Mouse (Mus musculus): Measurements from ENCODE around the gene Frmd4b. TPM values are rescaled to one million over a fixed set of nuclear protein-coding genes. Genes with fewer than 3 reads are reported as not detected.
"Not testable (repeated sequence)": the region's sequence is repeated elsewhere in the genome, so short reads cannot be mapped to it uniquely, and the experiment has no call there.

The Frmd4b gene
- polyA plus RNA-seq, 1 experiment from 2014 or later = 27.1 TPM

GRCm38 (mm10) chr6:97384918-97385317 lies 232.4 kb downstream of the Frmd4b start:
- no peak overlapping the region for H3K4me3 ChIP-seq (replicated peaks)
- no peak for ATAC-seq
- H3K27ac ChIP-seq = no peak overlapping the region
- 83% methylated on average over 5 of the region's 5 CpGs for WGBS
- no peaks in the 10 kb centered on the region for H3K27me3 ChIP-seq
- no peaks in the 10 kb centered on the region for H3K36me3 ChIP-seq
- H3K9me3 ChIP-seq = no peaks in the 10 kb centered on the region
- H3K4me2 ChIP-seq (replicated peaks) = no peak overlapping the region
- no peak overlapping the region for H3K9ac ChIP-seq (replicated peaks)
- peaks cover 10% of the 10 kb centered on the region; the same call in 1 of the 2 replicates for H3K4me1 ChIP-seq (replicated peaks)

GRCm38 (mm10) chr6:97381275-97381674 lies 236.1 kb downstream of the Frmd4b start:
- Histone ChIP-seq H3K27me3 (no peaks in the 10 kb centered on the region), H3K4me1 (replicated peaks) (peaks cover 10% of the 10 kb centered on the region; the same call in 1 of the 2 replicates), H3K9ac (replicated peaks) (no peak overlapping the region), H3K27ac (no peak overlapping the region; the same call in 1 of the 2 replicates), H3K4me3 (replicated peaks) (no peak overlapping the region), H3K9me3 (no peaks in the 10 kb centered on the region), H3K36me3 (no peaks in the 10 kb centered on the region), H3K4me2 (replicated peaks) (no peak overlapping the region)
- WGBS = 55% methylated on average over 4 of the region's 4 CpGs
- no peak for ATAC-seq

GRCm38 (mm10) chr6:97370947-97371346 lies 246.4 kb downstream of the Frmd4b start:
- H3K36me3 ChIP-seq = 0 out of 2 replicates have a peak, but pooled peaks cover 3% of the 10 kb centered on the region
- H3K4me1 ChIP-seq (replicated peaks) = peaks cover 4% of the 10 kb centered on the region; the same call in 1 of the 2 replicates
- no peak for ATAC-seq
- no peak overlapping the region for H3K9ac ChIP-seq (replicated peaks)
- 19% methylated on average over 2 of the region's 2 CpGs for WGBS
- H3K27ac ChIP-seq = no peak overlapping the region
- no peak overlapping the region for H3K4me2 ChIP-seq (replicated peaks)
- H3K27me3 ChIP-seq = peaks cover 7% of the 10 kb centered on the region; the same call in 1 of the 2 replicates
- H3K4me3 ChIP-seq (replicated peaks) = no peak overlapping the region
- H3K9me3 ChIP-seq = no peaks in the 10 kb centered on the region

- 60% methylated on average over 1 of the region's 1 CpGs for WGBS
- H3K27me3 ChIP-seq = peaks cover 7% of the 10 kb centered on the region; the same call in 1 of the 2 replicates
- H3K36me3 ChIP-seq = 0 out of 2 replicates have a peak, but pooled peaks cover 3% of the 10 kb centered on the region
- peaks cover 4% of the 10 kb centered on the region; the same call in 1 of the 2 replicates for H3K4me1 ChIP-seq (replicated peaks)
- H3K4me2 ChIP-seq (replicated peaks) = no peak overlapping the region
- ATAC-seq = no peak
- no peak overlapping the region for H3K9ac ChIP-seq (replicated peaks)
- H3K9me3 ChIP-seq = no peaks in the 10 kb centered on the region
- no peak overlapping the region for H3K27ac ChIP-seq
- H3K4me3 ChIP-seq (replicated peaks) = no peak overlapping the region
Observed at GRCm38 (mm10) chr6:97370460-97370859, 246.9 kb downstream of the Frmd4b start.

- Histone ChIP-seq H3K4me1 (replicated peaks) (no peaks in the 10 kb centered on the region), H3K36me3 (no peaks in the 10 kb centered on the region), H3K27ac (no peak overlapping the region), H3K9ac (replicated peaks) (no peak overlapping the region), H3K4me2 (replicated peaks) (no peak overlapping the region), H3K9me3 (no peaks in the 10 kb centered on the region), H3K4me3 (replicated peaks) (no peak overlapping the region), H3K27me3 (peaks cover 9% of the 10 kb centered on the region; the same call in 1 of the 2 replicates)
- no peak for ATAC-seq
- 87% methylated on average over 2 of the region's 2 CpGs for whole genome bisulfite sequencing
Observed at GRCm38 (mm10) chr6:97363846-97364245, 253.5 kb downstream of the Frmd4b start.

- not testable (repeated sequence) for ATAC-seq; H3K27me3 ChIP-seq; H3K36me3 ChIP-seq; H3K4me2 ChIP-seq (replicated peaks); H3K4me3 ChIP-seq (replicated peaks); H3K27ac ChIP-seq; H3K9me3 ChIP-seq; H3K9ac ChIP-seq (replicated peaks)
- peaks cover 30% of the 10 kb centered on the region for H3K4me1 ChIP-seq (replicated peaks)
- WGBS = 91% methylated on average over 4 of the region's 4 CpGs
Observed at GRCm38 (mm10) chr6:97357606-97358005, 259.7 kb downstream of the Frmd4b start.

GRCm38 (mm10) chr6:97356612-97357011 lies 260.7 kb downstream of the Frmd4b start:
- 50% methylated on average over 7 of the region's 7 CpGs for WGBS
- no peak overlapping the region for H3K9ac ChIP-seq (replicated peaks)
- H3K4me2 ChIP-seq (replicated peaks) = no peak overlapping the region
- no peak overlapping the region for H3K4me3 ChIP-seq (replicated peaks)
- no peaks in the 10 kb centered on the region for H3K9me3 ChIP-seq
- H3K36me3 ChIP-seq = no peaks in the 10 kb centered on the region
- ATAC-seq = no peak
- H3K27ac ChIP-seq = no peak overlapping the region
- peaks cover 5% of the 10 kb centered on the region; the same call in 1 of the 2 replicates for H3K27me3 ChIP-seq
- H3K4me1 ChIP-seq (replicated peaks) = peaks cover 40% of the 10 kb centered on the region

GRCm38 (mm10) chr6:97355141-97355540 lies 262.2 kb downstream of the Frmd4b start:
- H3K4me2 ChIP-seq (replicated peaks) = peak overlapping the region; percentile 19; the same call in 1 of the 2 replicates
- H3K36me3 ChIP-seq = no peaks in the 10 kb centered on the region
- H3K4me3 ChIP-seq (replicated peaks) = no peak overlapping the region
- no peaks in the 10 kb centered on the region for H3K9me3 ChIP-seq
- 6% methylated on average over 8 of the region's 8 CpGs for WGBS
- H3K4me1 ChIP-seq (replicated peaks) = peaks cover 40% of the 10 kb centered on the region
- ATAC-seq = no peak
- peaks cover 7% of the 10 kb centered on the region; the same call in 1 of the 2 replicates for H3K27me3 ChIP-seq
- no peak overlapping the region for H3K9ac ChIP-seq (replicated peaks)
- no peak overlapping the region; the same call in 1 of the 2 replicates for H3K27ac ChIP-seq

- 7% methylated on average over 5 of the region's 5 CpGs for WGBS
- no peaks in the 10 kb centered on the region for H3K9me3 ChIP-seq
- no peaks in the 10 kb centered on the region for H3K36me3 ChIP-seq
- no peak overlapping the region for H3K9ac ChIP-seq (replicated peaks)
- H3K27me3 ChIP-seq = peaks cover 7% of the 10 kb centered on the region; the same call in 1 of the 2 replicates
- peak overlapping the region; percentile 41 for H3K4me2 ChIP-seq (replicated peaks)
- H3K4me1 ChIP-seq (replicated peaks) = peaks cover 48% of the 10 kb centered on the region
- H3K4me3 ChIP-seq (replicated peaks) = peak overlapping the region; percentile 14; the same call in 1 of the 2 replicates
- peak; percentile 70; the same call in 1 of the 2 replicates for ATAC-seq
- H3K27ac ChIP-seq = no peak overlapping the region
Observed at GRCm38 (mm10) chr6:97353933-97354332, 263.4 kb downstream of the Frmd4b start.

- Histone ChIP-seq H3K4me1 (replicated peaks) (peaks cover 48% of the 10 kb centered on the region), H3K4me3 (replicated peaks) (peak overlapping the region; percentile 14; the same call in 1 of the 2 replicates), H3K27me3 (peaks cover 7% of the 10 kb centered on the region; the same call in 1 of the 2 replicates), H3K36me3 (no peaks in the 10 kb centered on the region), H3K9me3 (no peaks in the 10 kb centered on the region), H3K9ac (replicated peaks) (no peak overlapping the region), H3K27ac (no peak overlapping the region), H3K4me2 (replicated peaks) (peak overlapping the region; percentile 41)
- WGBS = 35% methylated on average over 6 of the region's 6 CpGs
- ATAC-seq = no peak
Observed at GRCm38 (mm10) chr6:97353371-97353770, 264.0 kb downstream of the Frmd4b start.

- WGBS = 8% methylated on average over 10 of the region's 10 CpGs
- Histone ChIP-seq H3K27ac (peak overlapping the region; percentile 51), H3K9me3 (no peaks in the 10 kb centered on the region), H3K27me3 (peaks cover 7% of the 10 kb centered on the region; the same call in 1 of the 2 replicates), H3K4me3 (replicated peaks) (no peak overlapping the region), H3K4me1 (replicated peaks) (peaks cover 48% of the 10 kb centered on the region), H3K9ac (replicated peaks) (no peak overlapping the region; the same call in 1 of the 2 replicates), H3K36me3 (no peaks in the 10 kb centered on the region), H3K4me2 (replicated peaks) (peak overlapping the region; percentile 35)
- peak; percentile 74 for ATAC-seq
Observed at GRCm38 (mm10) chr6:97352505-97353154, 264.7 kb downstream of the Frmd4b start.

GRCm38 (mm10) chr6:97349355-97350138 lies 267.8 kb downstream of the Frmd4b start:
- Histone ChIP-seq H3K36me3 (no peaks in the 10 kb centered on the region), H3K27me3 (0 out of 2 replicates have a peak, but pooled peaks cover 2% of the 10 kb centered on the region), H3K9me3 (no peaks in the 10 kb centered on the region), H3K27ac (no peak overlapping the region), H3K4me1 (replicated peaks) (peaks cover 37% of the 10 kb centered on the region), H3K9ac (replicated peaks) (no peak overlapping the region), H3K4me3 (replicated peaks) (no peak overlapping the region), H3K4me2 (replicated peaks) (no peak overlapping the region)
- ATAC-seq = no peak
- 35% methylated on average over 8 of the region's 8 CpGs for WGBS

All from midbrain, embryonic 13.5 days (tissue).